Mouse (Mus musculus) limb, embryonic 11.5 days (tissue): ENCODE data around the gene Myo5a. TPM values are rescaled to one million over a fixed set of nuclear protein-coding genes. Genes with fewer than 3 reads are reported as not detected.

Source experiments
- ATAC-seq: fragments of 200-750 bp; cut with Nextera tagmentation; 2 replicates; pipeline ENCODE4 v1.8.0; 2017; ENCODE audit warnings: low read depth; ENCODE audit not compliant: insufficient number of reproducible peaks, low FRiP score, low TSS enrichment
- DNase-seq: peaks from one replicate; pipeline ENCODE4 v3.0.0-alpha.2; 2015; ENCODE audit warnings: low spot score
- H3K27ac ChIP-seq: fragments of 300-500 bp; sonication (generic); replicated peaks from 2 replicates; pipeline ENCODE4 v1.5.1; 2014; ENCODE audit warnings: low read depth, mild to moderate bottlenecking, low read length
- H3K27me3 ChIP-seq: fragments of 300-500 bp; sonication (generic); 2 replicates; pipeline ENCODE4 v1.6.1; 2014; ENCODE audit warnings: mild to moderate bottlenecking, low read length, mixed read lengths; ENCODE audit not compliant: control insufficient read depth, insufficient read depth
- H3K36me3 ChIP-seq: fragments of 300-500 bp; sonication (generic); 2 replicates; pipeline ENCODE4 v1.6.1; 2014; ENCODE audit warnings: mild to moderate bottlenecking, low read length, moderate library complexity, mixed read lengths; ENCODE audit not compliant: control insufficient read depth, insufficient read depth
- H3K4me1 ChIP-seq: fragments of 300-500 bp; sonication (generic); 2 replicates; pipeline ENCODE4 v1.6.1; 2014; ENCODE audit warnings: low read length, mixed read lengths; ENCODE audit not compliant: control insufficient read depth, insufficient read depth
- H3K4me2 ChIP-seq: fragments of 300-500 bp; sonication (generic); 2 replicates; pipeline ENCODE4 v1.6.1; 2014; ENCODE audit warnings: low read depth, mild to moderate bottlenecking, moderate library complexity; ENCODE audit not compliant: severe bottlenecking
- H3K4me3 ChIP-seq: fragments of 300-500 bp; sonication (generic); 2 replicates; pipeline ENCODE4 v1.5.1; 2014; ENCODE audit warnings: low read depth, low read length
- H3K9ac ChIP-seq: fragments of 300-500 bp; sonication (generic); 2 replicates; pipeline ENCODE4 v1.6.1; 2014; ENCODE audit warnings: mild to moderate bottlenecking, low read length
- H3K9me3 ChIP-seq: fragments of 300-500 bp; sonication (generic); 2 replicates; pipeline ENCODE4 v1.6.1; 2016; ENCODE audit warnings: low read length; ENCODE audit not compliant: control insufficient read depth
- WGBS: fragments of 180-500 bp; shearing (Covaris S2); extraction: QIAGEN DNeasy Blood & Tissue Kit; methylation state at CpG from one replicate; pipeline ENCODE4 v1.1.7; 2014; 5-methylcytosine and 5-hydroxymethylcytosine counted together
- polyA plus RNA-seq: library from polyadenylated mRNA; unstranded; fragments of >200 nt; fragmentation: Nextera tagmentation; extraction: Ambion mirVana; gene quantifications from 2 replicates; pipeline ENCODE4 v1.2.1, GENCODE M21; 2014

The Myo5a gene
- polyA plus RNA-seq, 1 experiment from 2014 or later: 21.0 TPM

DNA sequence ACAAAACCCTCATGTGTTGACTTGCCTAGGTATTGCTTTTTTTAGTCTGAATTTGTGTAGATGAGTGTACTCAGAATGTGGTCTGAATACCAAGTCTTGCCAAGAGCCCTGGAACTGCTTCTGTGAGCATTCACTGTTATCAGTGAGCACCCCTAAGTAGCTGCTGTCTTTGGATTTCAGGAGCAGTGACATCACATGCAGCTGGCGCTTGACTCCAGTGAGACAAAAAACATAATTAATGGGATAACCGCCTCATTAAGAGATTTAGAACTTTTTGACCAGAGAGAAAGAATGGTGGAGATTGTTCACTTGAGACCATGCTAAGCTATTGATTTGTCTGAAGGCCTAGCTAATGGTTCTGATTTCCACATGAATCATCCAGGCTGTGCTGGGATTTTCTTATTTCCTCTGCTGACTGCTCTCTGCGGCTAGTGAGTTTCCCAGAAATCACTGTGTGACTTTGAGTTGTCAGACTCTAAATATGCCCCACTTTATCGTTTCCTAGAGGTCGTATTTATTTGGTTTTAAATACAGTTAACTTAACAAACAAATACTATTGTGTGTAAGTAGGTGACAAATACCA is 14.5 kb downstream of the Myo5a start:
- Histone ChIP-seq H3K27ac (no peak overlapping the region), H3K9me3 (no peaks in the 10 kb centered on the region), H3K4me3 (no peak overlapping the region), H3K4me1 (no peaks in the 10 kb centered on the region), H3K9ac (no peak overlapping the region), H3K27me3 (no peaks in the 10 kb centered on the region), H3K36me3 (no peaks in the 10 kb centered on the region), H3K4me2 (no peak overlapping the region)
- ATAC-seq: no peak
- DNase-seq: no peak
- 84% methylated on average over 5 of the region's 5 CpGs for WGBS

- Histone ChIP-seq H3K27ac (no peak overlapping the region), H3K4me1 (no peaks in the 10 kb centered on the region), H3K27me3 (no peaks in the 10 kb centered on the region), H3K4me3 (no peak overlapping the region), H3K4me2 (no peak overlapping the region), H3K9ac (no peak overlapping the region), H3K9me3 (no peaks in the 10 kb centered on the region), H3K36me3 (no peaks in the 10 kb centered on the region)
- 76% methylated on average over 2 of the region's 2 CpGs for WGBS
- no peak for ATAC-seq
- no peak for DNase-seq
These were observed 17.0 kb downstream of the Myo5a start for GRCm38 (mm10) chr9:75087823-75088222.

DNA sequence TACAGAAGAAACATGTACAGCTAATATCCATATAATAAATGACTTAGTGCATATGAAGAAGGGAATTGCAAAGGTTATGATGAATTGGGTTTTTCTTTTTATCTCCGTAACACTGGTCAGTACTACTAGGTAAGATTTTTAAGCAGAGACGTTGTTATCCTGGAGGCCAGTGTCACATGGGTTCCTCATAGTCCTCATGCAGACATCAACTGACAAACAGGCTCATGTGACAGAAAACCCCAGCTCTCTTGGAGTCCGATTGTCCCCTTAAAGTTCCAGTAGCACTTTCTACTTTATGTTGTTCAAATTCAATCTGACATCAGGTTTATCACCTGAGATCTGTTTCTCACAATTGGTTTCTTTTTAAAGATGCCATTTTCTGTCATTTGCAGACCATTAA is 18.5 kb downstream of the Myo5a start:
- H3K27ac ChIP-seq: no peak overlapping the region
- WGBS: 84% methylated on average over 3 of the region's 3 CpGs
- no peak for ATAC-seq

DNA sequence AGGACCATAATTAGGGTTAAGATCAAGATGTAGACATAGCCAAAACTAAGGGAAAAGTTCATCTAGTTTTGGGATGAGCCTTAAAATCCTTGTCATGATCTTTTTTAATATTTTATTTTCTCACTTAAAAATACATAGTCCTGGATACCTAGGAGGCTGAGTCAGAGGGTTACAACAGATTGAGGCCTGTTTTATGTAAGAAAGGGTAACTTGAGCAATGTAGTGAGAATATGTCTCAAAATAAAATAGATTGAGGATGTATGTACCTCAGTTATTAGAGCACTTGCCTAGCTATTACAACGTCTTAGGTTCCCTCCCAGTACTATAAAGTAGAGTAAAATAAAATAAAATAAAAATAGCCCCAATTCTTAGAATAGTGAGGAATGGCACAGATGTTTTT is 21.3 kb downstream of the Myo5a start:
- Histone ChIP-seq H3K9ac (no peak overlapping the region), H3K9me3 (no peaks in the 10 kb centered on the region), H3K36me3 (no peaks in the 10 kb centered on the region), H3K4me1 (no peaks in the 10 kb centered on the region), H3K27ac (no peak overlapping the region), H3K27me3 (no peaks in the 10 kb centered on the region), H3K4me3 (no peak overlapping the region), H3K4me2 (no peak overlapping the region)
- 90% methylated on average over 1 of the region's 1 CpGs for WGBS
- ATAC-seq (no peak), DNase-seq (no peak)

More for the DNA sequence above, 18.5 kb downstream of the Myo5a start:
- DNase-seq: no peak
- H3K27me3 ChIP-seq: no peaks in the 10 kb centered on the region
- H3K9ac ChIP-seq: no peak overlapping the region
- H3K9me3 ChIP-seq: no peaks in the 10 kb centered on the region
- no peaks in the 10 kb centered on the region for H3K4me1 ChIP-seq
- no peaks in the 10 kb centered on the region for H3K36me3 ChIP-seq
- no peak overlapping the region for H3K4me2 ChIP-seq
- H3K4me3 ChIP-seq: no peak overlapping the region

- H3K4me1 ChIP-seq: no peaks in the 10 kb centered on the region
- 86% methylated on average over 3 of the region's 3 CpGs for WGBS
- H3K27ac ChIP-seq: no peak overlapping the region
- H3K9ac ChIP-seq: no peak overlapping the region
- no peaks in the 10 kb centered on the region for H3K27me3 ChIP-seq
- H3K4me2 ChIP-seq: no peak overlapping the region
- DNase-seq: no peak
- ATAC-seq: no peak
- no peaks in the 10 kb centered on the region for H3K36me3 ChIP-seq
- H3K4me3 ChIP-seq: no peak overlapping the region
- H3K9me3 ChIP-seq: no peaks in the 10 kb centered on the region
These were observed 23.9 kb downstream of the Myo5a start for GRCm38 (mm10) chr9:75094762-75095161.

DNA sequence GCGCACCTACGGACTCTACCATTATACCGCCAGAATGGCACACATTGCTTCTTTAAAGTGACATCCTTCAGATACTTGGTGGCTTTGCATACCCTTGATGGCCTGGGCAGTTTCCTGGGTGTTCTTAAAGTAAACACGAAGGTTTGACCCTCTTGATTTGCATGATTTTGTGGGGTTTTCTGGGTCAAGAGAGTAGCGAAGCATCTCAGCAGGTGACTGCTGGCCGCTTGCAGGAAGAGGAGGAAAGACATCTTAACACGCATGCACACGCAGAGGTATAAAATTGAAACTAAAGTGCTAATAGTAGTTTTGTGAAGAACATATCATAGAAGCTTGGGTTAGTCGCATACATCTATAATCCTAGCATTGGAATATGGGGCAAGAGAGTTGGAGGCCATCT is 28.1 kb downstream of the Myo5a start:
- Histone ChIP-seq H3K36me3 (no peaks in the 10 kb centered on the region), H3K27me3 (no peaks in the 10 kb centered on the region), H3K27ac (no peak overlapping the region), H3K9me3 (no peaks in the 10 kb centered on the region), H3K4me1 (no peaks in the 10 kb centered on the region), H3K9ac (no peak overlapping the region), H3K4me2 (no peak overlapping the region), H3K4me3 (no peak overlapping the region)
- no peak for DNase-seq
- 95% methylated on average over 9 of the region's 9 CpGs for WGBS
- ATAC-seq: no peak

DNA sequence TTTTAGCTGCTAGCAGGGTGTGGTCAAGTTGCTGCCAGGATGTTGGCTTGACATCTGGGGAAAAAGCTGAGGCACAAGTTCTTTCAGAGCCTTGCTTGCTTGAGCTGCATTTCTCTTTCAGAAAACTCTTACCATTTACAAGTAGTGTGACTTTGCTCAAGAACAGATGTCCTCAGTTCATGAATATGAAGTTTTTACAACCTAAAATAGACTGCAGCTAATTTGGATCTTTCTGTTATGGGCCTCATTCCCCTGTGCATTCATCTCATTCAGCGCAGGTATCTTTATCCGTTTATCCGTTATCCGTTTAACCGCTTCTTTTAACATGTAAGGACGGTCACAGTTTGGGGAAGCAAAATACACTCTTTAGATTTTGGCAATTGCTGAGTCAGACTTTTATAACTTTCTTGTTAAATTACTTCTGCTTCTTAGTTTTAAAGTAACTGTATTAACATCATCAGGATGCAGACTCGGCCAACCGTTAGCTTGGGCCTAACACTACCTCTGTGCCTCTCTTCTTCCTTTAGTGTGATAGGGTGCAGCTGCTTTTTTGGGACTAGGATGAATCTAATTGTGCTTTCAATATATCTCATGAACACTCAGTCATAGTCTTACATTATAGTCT is 29.5 kb downstream of the Myo5a start:
- Histone ChIP-seq H3K27me3 (no peaks in the 10 kb centered on the region), H3K9ac (no peak overlapping the region), H3K27ac (no peak overlapping the region), H3K4me2 (no peak overlapping the region), H3K36me3 (no peaks in the 10 kb centered on the region), H3K4me1 (no peaks in the 10 kb centered on the region), H3K9me3 (no peaks in the 10 kb centered on the region), H3K4me3 (no peak overlapping the region)
- no peak for ATAC-seq
- DNase-seq: no peak
- WGBS: 97% methylated on average over 8 of the region's 8 CpGs

DNA sequence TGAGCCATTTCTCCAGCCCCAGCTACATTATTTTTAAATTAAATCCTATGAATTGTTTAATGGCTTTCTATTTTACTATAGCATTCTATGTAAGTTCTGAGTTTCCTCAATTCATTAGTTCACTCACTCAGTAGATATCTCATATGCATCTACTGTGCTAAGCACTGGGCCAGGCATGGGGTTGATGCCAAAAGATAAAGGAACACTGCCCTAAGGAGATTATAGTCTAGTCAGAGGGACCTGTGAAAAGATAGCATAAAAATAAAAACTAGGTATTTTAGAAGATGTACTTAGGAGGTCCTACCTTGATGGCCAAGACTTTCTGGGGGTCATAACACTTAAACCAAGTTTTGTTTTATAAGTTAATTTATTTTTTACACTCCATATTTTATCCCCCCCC is 31.3 kb downstream of the Myo5a start:
- no peak for DNase-seq
- Histone ChIP-seq H3K9ac (no peak overlapping the region), H3K27ac (no peak overlapping the region), H3K4me1 (no peaks in the 10 kb centered on the region), H3K9me3 (no peaks in the 10 kb centered on the region), H3K27me3 (no peaks in the 10 kb centered on the region), H3K36me3 (no peaks in the 10 kb centered on the region), H3K4me2 (no peak overlapping the region), H3K4me3 (no peak overlapping the region)
- ATAC-seq: no peak
